Mouse (Mus musculus): ENCODE measurements around the gene Zdhhc8. TPM values are rescaled to one million over a fixed set of nuclear protein-coding genes. Genes with fewer than 3 reads are reported as not detected.

Zdhhc8 gene
- polyA plus RNA-seq, 1 experiment from 2014 or later, result 12.2 TPM

DNA sequence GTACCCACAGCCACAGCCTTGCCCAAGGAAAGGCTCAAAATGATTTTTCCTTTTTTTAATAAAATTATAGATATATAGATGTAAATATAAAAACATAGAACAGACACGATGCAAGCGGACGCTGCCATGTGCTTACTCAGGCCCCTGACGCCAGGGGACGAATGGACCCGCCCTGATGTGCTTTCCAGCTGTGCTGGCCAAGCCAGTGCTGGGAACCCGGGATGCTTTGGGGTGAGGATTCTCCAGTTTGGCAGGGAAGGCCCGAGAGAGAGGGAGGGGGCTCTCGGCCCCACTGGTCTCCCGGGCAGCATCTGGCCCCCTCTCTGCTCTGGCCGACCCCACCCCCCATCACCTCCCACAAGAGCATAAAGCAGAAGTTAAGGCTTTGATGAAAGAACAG, 12.7 kb downstream of the Zdhhc8 start:
- Histone ChIP-seq H3K9me3 (ENCODE audit: control insufficient read depth, low read length) (no peaks in the 10 kb centered on the region), H3K9ac (replicated peaks; ENCODE audit: low read depth, low read length) (no peak overlapping the region), H3K4me2 (ENCODE audit: low read depth, low read length) (no peak overlapping the region), H3K4me1 (ENCODE audit: control insufficient read depth, insufficient read depth, low read length) (peaks cover 3% of the 10 kb centered on the region; the same call in 1 of the 2 replicates), H3K36me3 (ENCODE audit: control insufficient read depth, insufficient read depth, low read length) (peaks cover 36% of the 10 kb centered on the region), H3K4me3 (ENCODE audit: low read depth, low read length) (no peak overlapping the region), H3K27ac (ENCODE audit: low read depth, low read length) (no peak overlapping the region), H3K27me3 (ENCODE audit: control insufficient read depth, insufficient read depth, low read length) (no peaks in the 10 kb centered on the region)
- 87% methylated on average over 11 of the region's 11 CpGs for WGBS
- ATAC-seq (ENCODE audit: low read depth), result no peak

DNA sequence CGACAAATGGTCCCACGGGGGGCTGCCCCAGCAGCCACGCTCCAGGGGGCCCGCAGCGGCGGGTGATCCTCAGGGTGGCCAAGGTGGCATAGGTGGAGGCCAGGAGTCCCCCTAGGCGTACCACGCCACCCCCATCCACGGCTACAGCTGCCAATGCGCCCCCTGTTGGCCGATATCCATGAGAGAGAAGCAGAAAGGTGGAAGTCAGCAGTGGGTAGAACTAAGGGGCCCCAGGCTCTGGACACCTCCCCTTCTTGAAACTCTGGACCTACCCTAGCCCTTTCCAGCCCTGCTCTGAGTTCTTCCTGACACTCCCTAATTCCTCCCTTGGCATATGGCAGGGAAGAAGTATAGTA, 13.4 kb downstream of the Zdhhc8 start:
- WGBS, result 91% methylated on average over 8 of the region's 11 CpGs
- H3K36me3 ChIP-seq (ENCODE audit: control insufficient read depth, insufficient read depth, low read length), result peaks cover 31% of the 10 kb centered on the region
- no peak overlapping the region for H3K27ac ChIP-seq (ENCODE audit: low read depth, low read length)
- no peak for ATAC-seq (ENCODE audit: low read depth)
- no peaks in the 10 kb centered on the region for H3K9me3 ChIP-seq (ENCODE audit: control insufficient read depth, low read length)
- H3K4me2 ChIP-seq (ENCODE audit: low read depth, low read length), result no peak overlapping the region
- H3K4me3 ChIP-seq (ENCODE audit: low read depth, low read length), result no peak overlapping the region
- H3K27me3 ChIP-seq (ENCODE audit: control insufficient read depth, insufficient read depth, low read length), result no peaks in the 10 kb centered on the region
- peaks cover 3% of the 10 kb centered on the region; the same call in 1 of the 2 replicates for H3K4me1 ChIP-seq (ENCODE audit: control insufficient read depth, insufficient read depth, low read length)
- H3K9ac ChIP-seq (replicated peaks; ENCODE audit: low read depth, low read length), result no peak overlapping the region

DNA sequence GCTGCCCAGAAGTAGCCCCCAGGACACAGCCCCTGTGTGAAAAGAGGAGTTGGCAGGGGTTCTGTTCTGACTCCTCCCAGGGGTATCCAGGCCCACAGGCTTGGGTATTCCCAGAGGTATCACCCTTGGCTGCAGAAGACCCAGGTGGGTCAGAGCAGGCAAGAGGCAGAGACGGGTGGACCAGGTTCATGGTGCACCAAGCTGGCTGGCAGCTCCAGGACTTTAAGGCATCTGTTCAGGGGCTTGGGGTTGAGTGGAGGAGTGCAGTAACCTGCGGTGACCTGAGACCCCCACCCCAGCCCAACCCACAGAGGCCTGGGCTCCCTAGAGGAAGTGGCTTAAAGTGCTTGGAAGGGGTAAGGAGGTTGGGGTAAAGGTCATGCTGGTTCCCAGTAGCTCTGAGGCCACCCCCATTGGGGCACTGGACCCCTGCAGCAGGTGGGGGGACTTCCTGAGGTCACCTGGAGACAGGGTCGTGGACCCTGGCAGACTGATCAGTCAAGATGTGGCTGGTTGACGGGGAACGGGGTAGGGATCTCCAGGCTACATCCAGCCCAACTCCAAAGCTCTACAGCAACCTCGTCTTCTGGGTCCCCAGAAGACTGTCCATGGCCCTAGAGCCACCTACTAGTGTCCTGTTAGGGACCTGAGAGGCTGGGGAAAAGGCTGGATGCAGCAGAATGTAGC, 13.9 kb downstream of the Zdhhc8 start:
- no peak overlapping the region for H3K4me3 ChIP-seq (ENCODE audit: low read depth, low read length)
- ATAC-seq (ENCODE audit: low read depth), result no peak
- H3K4me2 ChIP-seq (ENCODE audit: low read depth, low read length), result no peak overlapping the region
- no peak overlapping the region for H3K27ac ChIP-seq (ENCODE audit: low read depth, low read length)
- no peaks in the 10 kb centered on the region for H3K9me3 ChIP-seq (ENCODE audit: control insufficient read depth, low read length)
- 89% methylated on average over 6 of the region's 6 CpGs for WGBS
- H3K9ac ChIP-seq (replicated peaks; ENCODE audit: low read depth, low read length), result no peak overlapping the region
- no peaks in the 10 kb centered on the region for H3K27me3 ChIP-seq (ENCODE audit: control insufficient read depth, insufficient read depth, low read length)
- H3K36me3 ChIP-seq (ENCODE audit: control insufficient read depth, insufficient read depth, low read length), result peaks cover 27% of the 10 kb centered on the region
- peaks cover 3% of the 10 kb centered on the region; the same call in 1 of the 2 replicates for H3K4me1 ChIP-seq (ENCODE audit: control insufficient read depth, insufficient read depth, low read length)

DNA sequence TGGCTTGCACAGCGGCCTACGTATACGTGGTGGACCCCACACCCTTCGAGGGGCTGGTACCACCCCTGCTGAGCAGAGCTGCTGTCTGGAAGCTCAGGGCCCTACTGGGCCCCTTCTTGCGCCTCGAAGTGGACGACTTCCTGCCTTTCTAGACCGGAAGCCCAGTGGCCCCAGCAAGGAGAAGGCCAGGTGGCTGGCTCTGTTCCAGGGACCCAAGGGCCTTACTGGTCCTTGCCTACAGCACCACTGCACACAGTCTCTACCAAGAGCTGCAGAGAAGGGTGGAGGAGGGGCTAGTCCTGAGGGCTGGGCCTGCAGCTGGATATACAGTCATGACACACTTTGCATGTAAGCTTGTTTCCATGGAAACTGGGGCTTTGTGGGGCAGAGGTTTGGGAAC, 14.9 kb downstream of the Zdhhc8 start:
- H3K27ac ChIP-seq (ENCODE audit: low read depth, low read length), result no peak overlapping the region
- 57% methylated on average over 8 of the region's 8 CpGs for WGBS
- no peaks in the 10 kb centered on the region for H3K27me3 ChIP-seq (ENCODE audit: control insufficient read depth, insufficient read depth, low read length)
- no peak overlapping the region for H3K4me2 ChIP-seq (ENCODE audit: low read depth, low read length)
- H3K4me3 ChIP-seq (ENCODE audit: low read depth, low read length), result no peak overlapping the region
- H3K4me1 ChIP-seq (ENCODE audit: control insufficient read depth, insufficient read depth, low read length), result peaks cover 9% of the 10 kb centered on the region
- H3K36me3 ChIP-seq (ENCODE audit: control insufficient read depth, insufficient read depth, low read length), result peaks cover 17% of the 10 kb centered on the region; the same call in 1 of the 2 replicates
- no peaks in the 10 kb centered on the region for H3K9me3 ChIP-seq (ENCODE audit: control insufficient read depth, low read length)
- ATAC-seq (ENCODE audit: low read depth), result no peak; the same call in 1 of the 2 replicates
- H3K9ac ChIP-seq (replicated peaks; ENCODE audit: low read depth, low read length), result no peak overlapping the region

DNA sequence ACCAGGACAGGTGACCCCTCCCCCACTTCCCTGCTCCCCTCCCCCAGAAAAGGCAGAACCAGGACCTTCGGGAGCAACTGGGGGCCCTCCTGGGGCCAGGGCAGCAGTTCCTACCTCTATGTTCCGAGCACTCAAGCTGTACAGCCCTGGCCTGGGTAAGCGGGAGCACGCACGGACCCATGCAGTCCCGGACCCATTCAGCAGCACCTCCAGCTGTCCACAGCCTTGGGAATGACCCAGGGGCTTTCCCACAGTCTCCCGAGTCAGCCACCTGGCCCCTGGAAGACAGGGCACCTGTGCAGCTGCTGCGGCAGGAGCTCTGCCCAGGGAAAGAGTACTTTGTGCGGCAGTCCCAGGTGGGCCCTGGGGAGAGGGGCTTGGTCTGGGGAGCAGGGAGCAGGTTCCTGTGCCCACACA, 16.3 kb downstream of the Zdhhc8 start:
- no peak overlapping the region for H3K9ac ChIP-seq (replicated peaks; ENCODE audit: low read depth, low read length)
- no peaks in the 10 kb centered on the region for H3K9me3 ChIP-seq (ENCODE audit: control insufficient read depth, low read length)
- H3K27ac ChIP-seq (ENCODE audit: low read depth, low read length), result no peak overlapping the region
- H3K4me3 ChIP-seq (ENCODE audit: low read depth, low read length), result no peak overlapping the region
- H3K4me2 ChIP-seq (ENCODE audit: low read depth, low read length), result no peak overlapping the region
- ATAC-seq (ENCODE audit: low read depth), result no peak
- H3K36me3 ChIP-seq (ENCODE audit: control insufficient read depth, insufficient read depth, low read length), result peaks cover 12% of the 10 kb centered on the region; the same call in 1 of the 2 replicates
- H3K27me3 ChIP-seq (ENCODE audit: control insufficient read depth, insufficient read depth, low read length), result no peaks in the 10 kb centered on the region
- 77% methylated on average over 9 of the region's 9 CpGs for WGBS
- H3K4me1 ChIP-seq (ENCODE audit: control insufficient read depth, insufficient read depth, low read length), result peaks cover 22% of the 10 kb centered on the region

DNA sequence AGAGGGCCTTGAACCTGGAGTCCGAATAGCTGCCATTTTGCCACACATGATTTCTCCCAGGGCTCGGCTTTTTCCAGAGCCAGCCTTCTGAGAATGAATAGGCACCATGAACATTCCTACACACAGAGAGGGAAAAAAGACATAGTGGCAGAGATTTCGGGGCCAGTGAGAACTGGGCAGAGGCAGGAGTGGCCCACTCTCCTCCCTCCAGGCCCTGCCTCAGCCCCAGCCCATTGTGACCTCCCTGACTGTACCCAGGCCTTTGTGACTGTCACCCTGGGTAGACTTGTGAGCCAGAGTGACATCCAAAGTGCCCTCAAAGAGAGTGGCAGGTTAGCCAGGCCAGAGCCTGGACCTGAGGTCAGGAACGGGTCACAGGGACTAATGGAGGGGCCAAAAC, 17.4 kb downstream of the Zdhhc8 start, which contains the start of gene Ccdc188:
TSS of gene Ccdc188 (plus strand) at position 301 of the 400 bp plus-strand sequence.
- WGBS, result 89% methylated on average over 4 of the region's 4 CpGs
- no peak within 1 kb of the TSS for H3K4me2 ChIP-seq (ENCODE audit: low read depth, low read length)
- H3K27me3 ChIP-seq (ENCODE audit: control insufficient read depth, insufficient read depth, low read length), result no peaks in the 10 kb centered on the region
- H3K9ac ChIP-seq (replicated peaks; ENCODE audit: low read depth, low read length), result no peak within 1 kb of the TSS
- H3K9me3 ChIP-seq (ENCODE audit: control insufficient read depth, low read length), result no peaks in the 10 kb centered on the region
- ATAC-seq (ENCODE audit: low read depth), result no peak
- H3K4me1 ChIP-seq (ENCODE audit: control insufficient read depth, insufficient read depth, low read length), result peaks cover 30% of the 10 kb centered on the region
- no peak within 1 kb of the TSS for H3K4me3 ChIP-seq (ENCODE audit: low read depth, low read length)
- 0 out of 2 replicates have a peak, but pooled peaks cover 1% of the 10 kb centered on the region for H3K36me3 ChIP-seq (ENCODE audit: control insufficient read depth, insufficient read depth, low read length)
- H3K27ac ChIP-seq (ENCODE audit: low read depth, low read length), result no peak within 1 kb of the TSS

DNA sequence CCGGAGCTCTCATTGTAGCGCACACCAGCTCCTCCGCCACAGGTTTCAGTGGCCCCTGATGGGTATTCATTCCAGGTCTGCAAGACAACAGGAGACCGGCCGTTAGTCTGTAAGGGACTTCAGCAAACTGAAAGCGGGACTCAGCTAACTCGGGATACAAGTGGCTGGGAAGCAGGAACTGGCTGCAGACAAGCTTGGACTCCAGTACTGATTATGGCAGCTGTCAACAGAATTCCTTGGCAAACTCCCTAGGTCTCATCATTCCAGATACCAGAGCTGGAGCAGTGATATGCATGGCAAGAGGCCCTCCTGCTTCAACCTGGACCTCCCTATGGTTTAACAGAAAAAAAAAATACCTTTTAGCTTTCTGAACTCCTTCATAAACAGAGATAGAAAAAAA, 20.1 kb downstream of the Zdhhc8 start:
- peak overlapping the region; percentile 19; the same call in 1 of the 2 replicates for H3K4me3 ChIP-seq (ENCODE audit: low read depth, low read length)

DNA sequence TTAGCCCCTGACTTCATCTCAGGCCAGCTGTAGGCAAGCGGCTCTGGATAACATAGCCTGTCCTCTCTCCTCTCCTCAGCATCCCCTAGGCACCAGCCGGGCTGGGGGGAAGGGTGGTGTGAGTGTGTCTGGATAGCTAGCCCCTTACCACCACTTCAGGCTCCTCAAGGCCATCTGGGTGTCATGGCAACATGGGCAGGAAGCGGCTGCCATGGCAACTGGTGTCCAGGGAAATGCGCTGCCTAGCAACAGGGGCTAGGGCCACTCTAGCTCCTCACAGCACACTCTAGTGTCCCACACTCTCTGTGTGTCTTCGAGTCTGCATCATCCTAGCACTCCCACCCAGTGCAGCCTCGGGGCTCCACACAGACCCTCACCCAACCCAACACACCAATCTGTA, 21.2 kb downstream of the Zdhhc8 start:
- Histone ChIP-seq H3K4me3 (ENCODE audit: low read depth, low read length) (peak overlapping the region; percentile 22; the same call in 1 of the 2 replicates), H3K9me3 (ENCODE audit: control insufficient read depth, low read length) (no peaks in the 10 kb centered on the region), H3K4me1 (ENCODE audit: control insufficient read depth, insufficient read depth, low read length) (peaks cover 33% of the 10 kb centered on the region), H3K27ac (ENCODE audit: low read depth, low read length) (peak overlapping the region; percentile 79), H3K9ac (replicated peaks; ENCODE audit: low read depth, low read length) (0 out of 2 replicates have a peak overlapping the region, but pooled peaks have one; percentile 41), H3K36me3 (ENCODE audit: control insufficient read depth, insufficient read depth, low read length) (no peaks in the 10 kb centered on the region), H3K4me2 (ENCODE audit: low read depth, low read length) (peak overlapping the region; percentile 42), H3K27me3 (ENCODE audit: control insufficient read depth, insufficient read depth, low read length) (no peaks in the 10 kb centered on the region)
- ATAC-seq (ENCODE audit: low read depth), result peak; percentile 91
- 12% methylated on average over 6 of the region's 6 CpGs for WGBS

More for the DNA sequence above, 20.1 kb downstream of the Zdhhc8 start:
- H3K36me3 ChIP-seq (ENCODE audit: control insufficient read depth, insufficient read depth, low read length), result no peaks in the 10 kb centered on the region
- H3K27me3 ChIP-seq (ENCODE audit: control insufficient read depth, insufficient read depth, low read length), result no peaks in the 10 kb centered on the region
- peaks cover 33% of the 10 kb centered on the region for H3K4me1 ChIP-seq (ENCODE audit: control insufficient read depth, insufficient read depth, low read length)
- no peak for ATAC-seq (ENCODE audit: low read depth)
- H3K9me3 ChIP-seq (ENCODE audit: control insufficient read depth, low read length), result no peaks in the 10 kb centered on the region
- 64% methylated on average over 7 of the region's 7 CpGs for WGBS
- peak overlapping the region; percentile 42 for H3K4me2 ChIP-seq (ENCODE audit: low read depth, low read length)
- peak overlapping the region; percentile 79 for H3K27ac ChIP-seq (ENCODE audit: low read depth, low read length)
- H3K9ac ChIP-seq (replicated peaks; ENCODE audit: low read depth, low read length), result peak overlapping the region; percentile 41; the same call in 1 of the 2 replicates

DNA sequence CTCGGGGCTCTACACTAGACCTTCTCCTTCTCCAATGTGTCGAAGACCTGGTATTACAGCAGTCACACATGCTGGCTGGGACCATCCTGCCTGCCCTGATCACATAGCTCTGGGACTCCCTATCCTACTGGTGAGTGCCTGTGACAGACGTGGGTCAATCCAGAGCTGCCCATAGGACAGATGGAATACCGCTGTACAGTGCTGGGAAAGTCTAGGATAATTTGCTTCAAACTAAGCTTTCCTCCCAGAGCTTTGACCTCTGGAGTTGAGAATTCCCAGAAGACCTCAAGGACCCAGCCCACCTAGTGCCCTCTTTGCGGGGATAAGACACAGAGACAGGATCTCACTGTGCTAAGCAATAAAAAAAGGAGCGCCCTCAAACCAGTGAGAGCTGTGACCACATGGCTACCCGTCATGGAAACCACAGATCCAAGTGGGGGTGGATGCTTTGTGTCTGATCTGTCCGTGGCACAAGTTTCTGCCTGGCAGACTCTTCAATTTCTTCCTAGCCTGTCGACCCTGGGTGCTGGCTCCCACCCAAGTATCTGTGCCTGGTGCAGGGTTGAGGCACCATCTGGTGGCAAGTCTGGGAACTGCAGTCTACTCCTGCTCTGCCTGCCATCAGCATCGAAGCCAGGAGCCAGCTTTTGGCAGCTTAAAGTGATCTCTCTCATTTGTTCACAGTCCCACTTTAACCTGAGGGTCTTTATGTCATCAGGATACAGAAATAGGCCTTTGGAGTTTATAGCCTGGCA, 23.3 kb downstream of the Zdhhc8 start:
- H3K27ac ChIP-seq (ENCODE audit: low read depth, low read length), result no peak overlapping the region
- 0 out of 2 replicates have a peak, but pooled peaks have one; percentile 5 for ATAC-seq (ENCODE audit: low read depth)
- 48% methylated on average over 10 of the region's 10 CpGs for WGBS
- no peaks in the 10 kb centered on the region for H3K9me3 ChIP-seq (ENCODE audit: control insufficient read depth, low read length)
- no peak overlapping the region for H3K4me3 ChIP-seq (ENCODE audit: low read depth, low read length)
- H3K4me1 ChIP-seq (ENCODE audit: control insufficient read depth, insufficient read depth, low read length), result peaks cover 33% of the 10 kb centered on the region
- no peaks in the 10 kb centered on the region for H3K27me3 ChIP-seq (ENCODE audit: control insufficient read depth, insufficient read depth, low read length)
- H3K4me2 ChIP-seq (ENCODE audit: low read depth, low read length), result no peak overlapping the region
- H3K36me3 ChIP-seq (ENCODE audit: control insufficient read depth, insufficient read depth, low read length), result no peaks in the 10 kb centered on the region
- H3K9ac ChIP-seq (replicated peaks; ENCODE audit: low read depth, low read length), result no peak overlapping the region

Measured in neural tube, embryonic 14.5 days (tissue).